In genomic region chr10:42501161-42501560, GRCm38 (mm10) we compare ENCODE assay signal across 8 mouse cellular contexts. TPM values are rescaled to one million over a fixed set of nuclear protein-coding genes. Genes with fewer than 3 reads are reported as not detected.
DNase-seq lines count a peak whose midpoint lies in the region; ATAC-seq and TF ChIP-seq lines count a peak whose summit lies in the region.

No protein-coding gene starts in this region.

- intact Hi-C loops in left cerebral cortex, postnatal 14 days (cut with DNase I) = no loop called here

- no peak for TF ChIP-seq CTCF in lung, embryonic 14.5 days (IDR thresholded peaks at IDR 0.05; ENCODE audit: low read depth)
- no peak for TF ChIP-seq CTCF in olfactory bulb, adult 2 months (IDR thresholded peaks at IDR 0.05; ENCODE audit: insufficient read depth, low read depth, low read length)

- no peak overlapping the region; the same call in 1 of the 2 replicates for H3K9ac ChIP-seq in lung, embryonic 14.5 days
- no peak overlapping the region for H3K9ac ChIP-seq in embryonic facial prominence, embryonic 15.5 days

- no peaks in the 10 kb centered on the region for H3K4me1 ChIP-seq in lung, embryonic 14.5 days (ENCODE audit: insufficient read depth)
- H3K4me1 ChIP-seq in embryonic facial prominence, embryonic 15.5 days = 0 out of 2 replicates have a peak, but pooled peaks cover 5% of the 10 kb centered on the region
- peaks cover 12% of the 10 kb centered on the region for H3K4me1 ChIP-seq in limb, embryonic 10.5 days
- no peaks in the 10 kb centered on the region for H3K4me1 ChIP-seq in olfactory bulb, adult 2 months (ENCODE audit: control insufficient read depth, insufficient read depth, low read length)

- H3K4me2 ChIP-seq in lung, embryonic 14.5 days = peak overlapping the region; percentile 47
- H3K4me2 ChIP-seq in embryonic facial prominence, embryonic 15.5 days (replicated peaks) = peak overlapping the region; percentile 68

- no peak for DNase-seq in lung, embryonic 14.5 days
- DNase-seq in lung, postnatal 10 days = no peak
- no peak for DNase-seq in limb, embryonic 10.5 days (ENCODE audit: low spot score)
- DNase-seq in testis, postnatal 14 days (ENCODE audit: low spot score) = no peak
- DNase-seq in cerebellum, postnatal 4 days (ENCODE audit: low spot score in 2 of 2) = no peak
- DNase-seq in left cerebral cortex, postnatal 14 days (ENCODE audit: low spot score in 2 of 2) = no peak

- peak overlapping the region; percentile 99 for H3K27ac ChIP-seq in lung, embryonic 14.5 days (ENCODE audit: low read depth)
- H3K27ac ChIP-seq in embryonic facial prominence, embryonic 15.5 days (replicated peaks) = peak overlapping the region; percentile 99
- H3K27ac ChIP-seq in limb, embryonic 10.5 days = peak overlapping the region; percentile 97
- peak overlapping the region; percentile 78 for H3K27ac ChIP-seq in olfactory bulb, adult 2 months (ENCODE audit: insufficient read depth, low read depth, low read length)

- H3K4me3 ChIP-seq in lung, embryonic 14.5 days (ENCODE audit: low read depth, low read length) = peak overlapping the region; percentile 89
- peak overlapping the region; percentile 95; the same call in 1 of the 2 replicates for H3K4me3 ChIP-seq in embryonic facial prominence, embryonic 15.5 days (replicated peaks)
- H3K4me3 ChIP-seq in limb, embryonic 10.5 days = peak overlapping the region; percentile 97
- peak overlapping the region; percentile 8; the same call in 1 of the 2 replicates for H3K4me3 ChIP-seq in olfactory bulb, adult 2 months (ENCODE audit: insufficient read depth, low read depth, low read length)

- H3K27me3 ChIP-seq in lung, embryonic 14.5 days (ENCODE audit: insufficient read depth, low read length) = no peaks in the 10 kb centered on the region
- no peaks in the 10 kb centered on the region for H3K27me3 ChIP-seq in embryonic facial prominence, embryonic 15.5 days
- no peaks in the 10 kb centered on the region for H3K27me3 ChIP-seq in limb, embryonic 10.5 days (ENCODE audit: low read depth, poor library complexity, severe bottlenecking)

- 0 out of 2 replicates have a peak, but pooled peaks cover 5% of the 10 kb centered on the region for H3K36me3 ChIP-seq in lung, embryonic 14.5 days (ENCODE audit: insufficient read depth)
- H3K36me3 ChIP-seq in embryonic facial prominence, embryonic 15.5 days = no peaks in the 10 kb centered on the region
- peaks cover 11% of the 10 kb centered on the region for H3K36me3 ChIP-seq in limb, embryonic 10.5 days

- no peak for TF ChIP-seq POLR2A in olfactory bulb, adult 2 months (IDR thresholded peaks at IDR 0.05; ENCODE audit: insufficient read depth, low read depth, low read length)

- no peaks in the 10 kb centered on the region for H3K9me3 ChIP-seq in lung, embryonic 14.5 days (ENCODE audit: low read depth, low read length)
- H3K9me3 ChIP-seq in embryonic facial prominence, embryonic 15.5 days (replicated peaks) = no peaks in the 10 kb centered on the region
- H3K9me3 ChIP-seq in limb, embryonic 10.5 days (replicated peaks) = no peaks in the 10 kb centered on the region

- no peak for ATAC-seq in lung, embryonic 14.5 days (ENCODE audit: insufficient read depth)
- no peak for ATAC-seq in embryonic facial prominence, embryonic 15.5 days (ENCODE audit: insufficient number of reproducible peaks, low FRiP score, low TSS enrichment, low read depth)

- 81% methylated on average over 5 of the region's 5 CpGs for WGBS in lung, embryonic 14.5 days
- 93% methylated on average over 5 of the region's 5 CpGs for WGBS in embryonic facial prominence, embryonic 15.5 days
- WGBS in limb, embryonic 10.5 days = 85% methylated on average over 5 of the region's 5 CpGs
- 79% methylated on average over 5 of the region's 5 CpGs for WGBS in olfactory bulb, adult 2 months

RNA-seq across cellular contexts. Expression of gene Snx3, which starts 0.7 kb away (rescaled TPM):
- polyA plus RNA-seq in lung, embryonic 14.5 days (2014; fragmentation: Nextera tagmentation; extraction: Ambion mirVana) = 367 and 368 TPM in 2 replicates
- polyA plus RNA-seq in embryonic facial prominence, embryonic 15.5 days (2015; fragmentation: Nextera tagmentation; extraction: Ambion mirVana) = 324 and 336 TPM in 2 replicates
- polyA plus RNA-seq in limb, embryonic 10.5 days (2016; fragmentation: Nextera tagmentation; extraction: Ambion mirVana) = 236 and 240 TPM in 2 replicates
- not detected in 2 replicates for polyA plus RNA-seq in olfactory bulb, adult 2 months (2012; ENCODE audit: insufficient read depth, insufficient read length, low replicate concordance, missing spikeins)
- 100 to 1,000 TPM; 205 to 213 TPM for total RNA-seq in left cerebral cortex, postnatal 14 days (2021)

RNA-seq across cellular contexts. Expression of gene Afg1l, which starts 22.8 kb away (rescaled TPM):
- 7.7 and 8.2 TPM in 2 replicates for polyA plus RNA-seq in lung, embryonic 14.5 days (2014; fragmentation: Nextera tagmentation; extraction: Ambion mirVana)
- polyA plus RNA-seq in embryonic facial prominence, embryonic 15.5 days (2015; fragmentation: Nextera tagmentation; extraction: Ambion mirVana) = 6.4 and 7.9 TPM in 2 replicates
- 4.0 and 4.6 TPM in 2 replicates for polyA plus RNA-seq in limb, embryonic 10.5 days (2016; fragmentation: Nextera tagmentation; extraction: Ambion mirVana)
- not detected in 2 replicates for polyA plus RNA-seq in olfactory bulb, adult 2 months (2012; ENCODE audit: insufficient read depth, insufficient read length, low replicate concordance, missing spikeins)
- total RNA-seq in left cerebral cortex, postnatal 14 days (2021) = 10 to 100 TPM in 1 of 2 experiments, 1 to 10 TPM in 1; 9.9 to 11.2 TPM

Comparison
In these comparisons a context has a peak if more than half of its experiments do, and no peak if none do; other contexts are left out.
1. H3K4me3 ChIP-seq: peak in every context shown above with its lines; median percentile 97 in limb, embryonic 10.5 days; 95 in embryonic facial prominence, embryonic 15.5 days; 89 in lung, embryonic 14.5 days; 8 in olfactory bulb, adult 2 months.